In genomic region chr2:181302041-181302440, GRCm38 (mm10) we compare ENCODE assay signal across 10 mouse cellular contexts. TPM values are rescaled to one million over a fixed set of nuclear protein-coding genes. Genes with fewer than 3 reads are reported as not detected.
DNase-seq lines count a peak whose midpoint lies in the region; TF ChIP-seq lines count a peak whose summit lies in the region.
"Had no signal": no experiment of that assay in that cellular context is flagged by ENCODE, and none has a peak within 500 bp of the region (broad histone marks: within the 10 kb centered on the region; RNA-seq: fewer than 3 reads in every experiment).

No protein-coding gene starts in this region.

- H3K4me1 ChIP-seq in lung, adult 2 months (ENCODE audit: control insufficient read depth, insufficient read depth, low read length), result no peaks in the 10 kb centered on the region

- WGBS in lung, adult 2 months, result 36% methylated on average over 3 of the region's 3 CpGs

- TF ChIP-seq CTCF in lung, adult 2 months (IDR thresholded peaks at IDR 0.05; ENCODE audit: insufficient read depth, low read length), result no peak

- H3K4me3 ChIP-seq in lung, adult 2 months (replicated peaks; ENCODE audit: extremely low read depth, low read depth, low read length), result no peak overlapping the region
- H3K4me3 ChIP-seq: forebrain, embryonic 15.5 days had no signal

- no peaks in the 10 kb centered on the region; the same call in 1 of the 2 replicates for H3K36me3 ChIP-seq in splenic B cell, adult 2 months (ENCODE audit: control insufficient read depth, insufficient read depth, low read length, poor library complexity, severe bottlenecking)

- TF ChIP-seq POLR2A in lung, adult 2 months (IDR thresholded peaks at IDR 0.05; ENCODE audit: borderline replicate concordance, extremely low read depth, low read depth, low read length), result no peak

- H3K27me3 ChIP-seq in splenic B cell, adult 2 months (ENCODE audit: control insufficient read depth, insufficient read depth, low read length, poor library complexity, severe bottlenecking), result no peaks in the 10 kb centered on the region
- H3K27me3 ChIP-seq: forebrain, embryonic 15.5 days had no signal

- DNase-seq in adrenal gland, postnatal 36 days, result peak; percentile 21 to 36
- DNase-seq in adrenal gland, adult 2 months, result no peak
- peak; percentile 8 for DNase-seq in lung, postnatal 36 days
- DNase-seq in lung, adult 2 months, result no peak
- peak; percentile 30 for DNase-seq in embryo, embryonic 11.5 days (ENCODE audit: low read depth, low spot score)
- peak; percentile 40 for DNase-seq in splenic B cell, adult 2 months (ENCODE audit: low read depth, low spot score)
- DNase-seq in cerebellum, postnatal 10 days, result no peak
- no peak for DNase-seq in spleen, postnatal 14 days (ENCODE audit: low spot score in 2 of 2)
- DNase-seq: cerebellum, adult 2 months had no signal

RNA-seq across cellular contexts. Expression of gene Stmn3, which starts 12.3 kb away (rescaled TPM):
- 10 to 100 TPM; 10.3 to 11.7 TPM for total RNA-seq in adrenal gland, postnatal 36 days (2021)
- total RNA-seq in adrenal gland, adult 2 months (2021), result 10 to 100 TPM in 1 of 2 experiments, 1 to 10 TPM in 1; 9.6 to 19.8 TPM
- 8.8 and 17.3 TPM in 2 replicates for polyA plus RNA-seq in adrenal gland, adult 2 months (2012; rRNA removed)
- 0.13 TPM in 1 of 2 replicates, not detected in the other for polyA plus RNA-seq in lung, adult 2 months (2012; rRNA removed)

RNA-seq across cellular contexts. Expression of gene Gmeb2, which starts 14.2 kb away (rescaled TPM):
- total RNA-seq in adrenal gland, postnatal 36 days (2021), result 10 to 100 TPM; 14.5 to 22.0 TPM
- total RNA-seq in adrenal gland, adult 2 months (2021), result 10 to 100 TPM; 15.4 to 15.5 TPM
- 21.8 and 28.4 TPM in 2 replicates for polyA plus RNA-seq in adrenal gland, adult 2 months (2012; rRNA removed)
- polyA plus RNA-seq in lung, adult 2 months (2012; rRNA removed), result 22.2 and 26.3 TPM in 2 replicates

RNA-seq across cellular contexts. Expression of gene Rtel1, which starts 17.5 kb away (rescaled TPM):
- total RNA-seq in adrenal gland, postnatal 36 days (2021), result 10 to 100 TPM; 26.5 to 32.1 TPM
- 10 to 100 TPM; 24.5 to 27.8 TPM for total RNA-seq in adrenal gland, adult 2 months (2021)
- 23.2 and 24.2 TPM in 2 replicates for polyA plus RNA-seq in adrenal gland, adult 2 months (2012; rRNA removed)
- polyA plus RNA-seq in lung, adult 2 months (2012; rRNA removed), result 23.1 and 41.0 TPM in 2 replicates

Comparison
In these comparisons a context has a peak if more than half of its experiments do, and no peak if none do; other contexts are left out.
1. DNase-seq: peak in adrenal gland, postnatal 36 days (2 of 2), lung, postnatal 36 days (single experiment), embryo, embryonic 11.5 days (single experiment) and splenic B cell, adult 2 months (single experiment); none in adrenal gland, adult 2 months (single experiment), lung, adult 2 months (single experiment), cerebellum, postnatal 10 days (0 of 2) and spleen, postnatal 14 days (0 of 2).